Mouse (Mus musculus): ENCODE results near the gene Zfp536. TPM values are rescaled to one million over a fixed set of nuclear protein-coding genes. Genes with fewer than 3 reads are reported as not detected.

The Zfp536 gene
- polyA plus RNA-seq, 1 experiment from 2014 or later: 3.7 TPM

DNA sequence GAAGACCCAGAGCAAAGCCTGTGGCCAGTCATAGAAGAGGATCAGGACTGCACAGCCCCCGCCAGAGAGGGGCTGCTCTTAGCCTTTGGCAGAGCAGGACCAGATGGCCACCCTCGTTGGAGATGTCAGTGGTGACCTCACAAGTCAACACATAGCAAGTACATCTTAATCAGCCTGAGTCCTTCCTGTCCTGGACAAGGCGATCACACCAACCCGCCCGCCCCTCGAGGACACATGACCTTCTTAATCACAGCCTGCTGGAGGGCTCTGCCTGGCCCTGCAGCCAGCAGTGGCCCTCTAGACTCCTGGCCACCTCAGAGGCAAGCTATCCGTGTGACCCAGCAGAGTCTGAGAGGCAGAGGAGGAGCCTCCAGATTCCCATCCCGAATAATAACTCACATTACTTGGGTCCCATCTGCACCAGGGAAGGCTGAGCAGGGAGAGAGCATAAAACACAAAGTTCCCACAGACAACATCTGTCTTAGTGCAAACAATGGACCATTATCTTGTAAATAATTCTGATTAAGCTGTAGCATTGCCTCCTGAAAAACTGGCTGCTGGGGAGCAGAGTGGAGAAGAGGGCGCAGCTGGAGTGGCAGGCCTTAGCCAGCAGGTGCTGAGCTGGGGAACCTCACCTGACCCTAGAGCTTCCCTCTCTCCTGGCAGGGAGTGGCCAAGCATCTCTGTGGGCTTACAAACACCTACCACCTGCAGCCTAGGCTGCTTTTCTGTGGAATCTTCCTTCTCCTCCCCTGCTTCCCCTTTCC is 306.8 kb downstream of the Zfp536 start:
- ATAC-seq (replicated peaks; ENCODE audit: low FRiP score, low read depth) (no peak; the same call in 1 of the 2 replicates), DNase-seq (ENCODE audit: low spot score) (no peak)
- no peak overlapping the region for H3K4me3 ChIP-seq (replicated peaks; ENCODE audit: low read depth, low read length)
- no peak overlapping the region for H3K27ac ChIP-seq
- WGBS: 37% methylated on average over 9 of the region's 9 CpGs
- H3K9me3 ChIP-seq (replicated peaks; ENCODE audit: low read length): no peaks in the 10 kb centered on the region
- H3K4me1 ChIP-seq (replicated peaks; ENCODE audit: insufficient read depth, low read length): no peaks in the 10 kb centered on the region; the same call in 1 of the 2 replicates
- no peaks in the 10 kb centered on the region for H3K36me3 ChIP-seq (ENCODE audit: insufficient read depth, low read length)
- no peaks in the 10 kb centered on the region for H3K27me3 ChIP-seq (ENCODE audit: insufficient read depth, low read length)
- no peak overlapping the region for H3K4me2 ChIP-seq (ENCODE audit: low read length)
- TF ChIP-seq CTCF (IDR thresholded peaks at IDR 0.05; ENCODE audit: low read depth): no peak
- no peak overlapping the region for H3K9ac ChIP-seq (ENCODE audit: low read depth, low read length)

DNA sequence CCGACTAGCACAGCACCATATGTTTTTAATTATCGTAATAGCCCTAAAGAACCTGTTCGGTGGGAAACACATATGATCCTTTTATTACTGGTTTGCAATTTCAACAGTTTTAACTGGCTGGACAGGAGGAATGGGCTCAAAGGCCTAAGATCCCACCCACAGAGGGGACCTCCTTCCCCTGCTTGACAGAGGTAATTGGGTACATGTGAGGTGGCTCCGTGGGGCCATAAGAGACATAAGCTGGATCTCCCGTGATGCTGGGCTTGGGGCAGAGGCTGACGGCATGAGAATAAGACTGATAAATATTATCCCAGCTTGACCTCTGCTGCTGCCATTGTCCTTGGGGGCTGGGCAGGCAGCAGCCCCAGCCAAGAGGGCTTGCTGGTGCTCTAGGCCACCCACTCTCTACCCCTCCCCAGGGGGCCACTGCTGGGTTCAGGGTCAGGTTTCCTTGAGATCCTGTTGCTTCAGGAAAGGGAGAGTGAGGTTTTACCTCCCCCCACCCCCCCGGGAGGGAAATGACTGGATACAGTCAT is 309.2 kb downstream of the Zfp536 start:
- WGBS: 24% methylated on average over 7 of the region's 7 CpGs
- DNase-seq (ENCODE audit: low spot score) (no peak), ATAC-seq (replicated peaks; ENCODE audit: low FRiP score, low read depth) (no peak)
- H3K9me3 ChIP-seq (replicated peaks; ENCODE audit: low read length): no peaks in the 10 kb centered on the region
- no peak overlapping the region for H3K4me3 ChIP-seq (replicated peaks; ENCODE audit: low read depth, low read length)
- H3K4me2 ChIP-seq (ENCODE audit: low read length): no peak overlapping the region
- no peaks in the 10 kb centered on the region for H3K36me3 ChIP-seq (ENCODE audit: insufficient read depth, low read length)
- H3K27me3 ChIP-seq (ENCODE audit: insufficient read depth, low read length): no peaks in the 10 kb centered on the region
- H3K4me1 ChIP-seq (replicated peaks; ENCODE audit: insufficient read depth, low read length): no peaks in the 10 kb centered on the region; the same call in 1 of the 2 replicates
- H3K9ac ChIP-seq (ENCODE audit: low read depth, low read length): no peak overlapping the region
- TF ChIP-seq CTCF (IDR thresholded peaks at IDR 0.05; ENCODE audit: low read depth): no peak
- no peak overlapping the region for H3K27ac ChIP-seq

- H3K9ac ChIP-seq (ENCODE audit: low read depth, low read length): no peak overlapping the region
- ATAC-seq (replicated peaks; ENCODE audit: low FRiP score, low read depth): no peak
- 92% methylated on average over 3 of the region's 3 CpGs for WGBS
- H3K4me2 ChIP-seq (ENCODE audit: low read length): no peak overlapping the region
- no peaks in the 10 kb centered on the region for H3K36me3 ChIP-seq (ENCODE audit: insufficient read depth, low read length)
- no peak for DNase-seq (ENCODE audit: low spot score)
- H3K27me3 ChIP-seq (ENCODE audit: insufficient read depth, low read length): no peaks in the 10 kb centered on the region
- no peak overlapping the region for H3K4me3 ChIP-seq (replicated peaks; ENCODE audit: low read depth, low read length)
- H3K4me1 ChIP-seq (replicated peaks; ENCODE audit: insufficient read depth, low read length): no peaks in the 10 kb centered on the region
- no peak overlapping the region for H3K27ac ChIP-seq
- no peaks in the 10 kb centered on the region for H3K9me3 ChIP-seq (replicated peaks; ENCODE audit: low read length)
- TF ChIP-seq CTCF (IDR thresholded peaks at IDR 0.05; ENCODE audit: low read depth): no peak
These were observed 325.9 kb downstream of the Zfp536 start for GRCm38 (mm10) chr7:37447523-37447922.

DNA sequence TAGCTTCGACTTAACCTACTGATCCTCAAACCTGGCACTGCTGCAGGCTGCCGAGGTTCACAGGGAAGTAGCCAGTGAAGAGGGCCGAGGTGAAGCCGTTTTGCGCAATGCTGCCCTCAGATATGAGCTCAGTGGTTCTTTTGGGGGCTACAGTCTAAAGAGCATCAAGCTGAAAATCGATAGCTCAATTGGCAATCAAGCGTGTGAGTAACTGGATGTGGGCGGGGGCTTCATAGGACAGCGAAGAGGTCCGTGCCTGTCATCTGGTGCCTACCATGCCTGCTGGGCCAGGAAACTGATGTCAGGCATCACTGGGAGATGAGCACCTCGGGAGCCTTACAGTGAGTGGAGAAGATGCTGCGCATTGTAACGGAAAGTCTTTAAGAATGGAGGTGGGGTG is 333.5 kb downstream of the Zfp536 start:
- Histone ChIP-seq H3K27me3 (ENCODE audit: insufficient read depth, low read length) (no peaks in the 10 kb centered on the region), H3K9me3 (replicated peaks; ENCODE audit: low read length) (no peaks in the 10 kb centered on the region)
- ATAC-seq (replicated peaks; ENCODE audit: low FRiP score, low read depth): no peak

DNA sequence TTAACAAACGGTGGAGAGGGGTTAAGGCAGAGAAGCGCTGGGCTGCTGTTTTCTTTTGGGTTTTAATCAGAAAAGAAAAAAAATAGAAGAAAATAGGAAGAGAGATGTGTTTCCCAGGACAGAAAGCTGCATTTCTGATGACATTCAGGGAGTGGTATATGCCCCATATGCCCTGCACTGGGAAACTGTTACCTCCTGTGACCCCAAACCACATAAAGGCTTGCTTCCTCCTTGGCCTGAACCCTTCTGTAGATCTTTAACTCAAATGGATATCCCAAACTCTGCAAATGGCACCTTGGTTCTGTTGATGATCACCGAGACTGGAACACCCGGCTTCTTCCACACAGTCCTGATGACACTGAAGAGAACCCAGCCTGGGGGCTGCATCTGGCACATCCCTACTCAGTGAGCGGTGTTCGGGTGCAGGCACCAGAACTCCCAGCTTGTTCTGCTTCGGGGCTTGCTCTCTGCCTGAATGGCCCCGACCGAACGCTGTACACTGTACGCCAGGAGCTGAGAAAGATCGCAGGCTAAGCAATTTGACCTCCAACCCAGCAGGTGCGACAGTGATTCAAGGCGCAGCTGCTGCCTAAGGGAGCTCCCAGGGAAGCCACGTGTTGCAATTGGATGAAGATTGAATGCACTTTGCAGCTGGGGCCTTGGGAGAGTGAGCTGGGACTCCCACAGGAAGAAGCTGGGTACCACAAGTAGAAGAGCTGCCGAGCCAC is 334.2 kb downstream of the Zfp536 start:
- H3K36me3 ChIP-seq (ENCODE audit: insufficient read depth, low read length): no peaks in the 10 kb centered on the region
- H3K4me1 ChIP-seq (replicated peaks; ENCODE audit: insufficient read depth, low read length): no peaks in the 10 kb centered on the region
- ATAC-seq (replicated peaks; ENCODE audit: low FRiP score, low read depth) (no peak), DNase-seq (ENCODE audit: low spot score) (peak; percentile 49)
- H3K4me3 ChIP-seq (replicated peaks; ENCODE audit: low read depth, low read length): no peak overlapping the region
- H3K9ac ChIP-seq (ENCODE audit: low read depth, low read length): no peak overlapping the region
- no peak overlapping the region for H3K27ac ChIP-seq
- TF ChIP-seq CTCF (IDR thresholded peaks at IDR 0.05; ENCODE audit: low read depth): no peak
- H3K4me2 ChIP-seq (ENCODE audit: low read length): no peak overlapping the region
- H3K27me3 ChIP-seq (ENCODE audit: insufficient read depth, low read length): no peaks in the 10 kb centered on the region
- no peaks in the 10 kb centered on the region for H3K9me3 ChIP-seq (replicated peaks; ENCODE audit: low read length)
- WGBS: 31% methylated on average over 16 of the region's 16 CpGs

More for the DNA sequence above, 333.5 kb downstream of the Zfp536 start:
- Histone ChIP-seq H3K4me2 (ENCODE audit: low read length) (no peak overlapping the region), H3K9ac (ENCODE audit: low read depth, low read length) (no peak overlapping the region), H3K36me3 (ENCODE audit: insufficient read depth, low read length) (no peaks in the 10 kb centered on the region), H3K4me1 (replicated peaks; ENCODE audit: insufficient read depth, low read length) (no peaks in the 10 kb centered on the region), H3K27ac (no peak overlapping the region), H3K4me3 (replicated peaks; ENCODE audit: low read depth, low read length) (no peak overlapping the region)
- DNase-seq (ENCODE audit: low spot score): no peak
- no peak for TF ChIP-seq CTCF (IDR thresholded peaks at IDR 0.05; ENCODE audit: low read depth)
- WGBS: 67% methylated on average over 13 of the region's 13 CpGs

DNA sequence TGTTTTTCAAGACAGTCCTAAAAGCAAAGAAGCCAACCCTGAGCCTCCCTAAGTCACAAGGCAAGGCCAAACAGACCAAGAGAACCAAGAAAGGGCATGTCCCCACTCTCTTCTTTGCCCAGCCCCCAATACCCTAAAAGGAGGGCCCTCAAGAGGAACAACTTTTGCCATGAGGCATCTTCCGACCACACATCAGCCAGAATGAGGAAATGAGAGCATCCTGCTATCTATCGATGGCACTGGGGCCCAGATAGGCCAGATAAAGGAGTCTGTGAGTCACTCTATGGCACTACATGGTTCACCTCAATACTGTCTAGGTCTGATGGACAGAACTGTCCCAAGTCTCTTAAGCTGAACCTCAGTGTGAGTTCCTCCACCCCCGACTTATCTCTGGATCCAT is 335.6 kb downstream of the Zfp536 start:
- Histone ChIP-seq H3K9me3 (replicated peaks; ENCODE audit: low read length) (no peaks in the 10 kb centered on the region), H3K36me3 (ENCODE audit: insufficient read depth, low read length) (no peaks in the 10 kb centered on the region), H3K27me3 (ENCODE audit: insufficient read depth, low read length) (no peaks in the 10 kb centered on the region), H3K4me2 (ENCODE audit: low read length) (no peak overlapping the region), H3K4me3 (replicated peaks; ENCODE audit: low read depth, low read length) (no peak overlapping the region), H3K4me1 (replicated peaks; ENCODE audit: insufficient read depth, low read length) (no peaks in the 10 kb centered on the region), H3K9ac (ENCODE audit: low read depth, low read length) (no peak overlapping the region), H3K27ac (no peak overlapping the region)
- WGBS: 79% methylated on average over 3 of the region's 3 CpGs
- no peak for TF ChIP-seq CTCF (IDR thresholded peaks at IDR 0.05; ENCODE audit: low read depth)
- DNase-seq (ENCODE audit: low spot score) (no peak), ATAC-seq (replicated peaks; ENCODE audit: low FRiP score, low read depth) (no peak)

All from kidney, postnatal 0 days (tissue).